Mouse (Mus musculus): ENCODE measurements around the gene Snrnp25.

Gene Snrnp25

DNA sequence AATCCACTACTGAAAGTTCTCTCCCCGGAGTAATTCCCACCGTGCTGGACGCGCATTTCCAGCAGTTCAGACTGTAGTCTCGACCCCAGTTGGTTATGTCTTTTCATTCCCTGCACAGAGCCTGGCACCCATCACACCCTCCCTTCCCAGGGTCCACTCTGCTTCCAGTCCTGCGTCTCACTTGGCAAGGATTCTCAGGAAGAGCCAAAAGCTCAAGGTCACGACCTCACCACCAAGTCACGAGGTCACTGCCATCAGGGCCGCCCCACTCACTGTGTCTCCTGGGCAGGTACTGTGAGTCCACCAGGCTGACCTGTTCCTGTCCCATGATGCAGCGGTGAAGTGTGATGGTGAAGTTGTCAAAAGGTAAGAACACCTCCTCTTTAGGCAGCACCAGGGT, 11.1 kb upstream of the Snrnp25 start:
- in situ Hi-C loops (cut with MboI, MseI): no loop called here

DNA sequence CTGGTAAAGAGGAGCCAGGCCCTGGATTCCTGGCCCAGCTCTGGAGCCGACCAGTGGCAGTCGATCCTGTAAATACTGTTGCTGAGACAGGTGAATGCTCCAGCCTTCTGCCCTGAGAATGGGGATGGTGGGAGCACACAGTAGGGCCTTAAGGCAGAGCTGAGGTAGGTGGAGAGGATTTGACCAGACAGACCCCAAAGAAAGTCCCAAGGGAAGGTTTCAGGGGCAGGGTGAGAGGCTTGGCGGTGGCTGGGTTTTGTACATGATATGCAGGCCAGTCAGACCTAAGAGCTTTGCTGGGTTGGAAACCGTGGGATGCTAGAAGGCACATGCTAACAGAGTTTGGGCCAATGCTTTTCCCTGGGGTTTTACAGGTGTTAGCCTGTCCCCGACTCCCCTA, 10.6 kb upstream of the Snrnp25 start:
- in situ Hi-C loops (cut with MboI, MseI): no loop called here

GRCm38 (mm10) chr11:32195867-32196540, 9.2 kb upstream of the Snrnp25 start:
- in situ Hi-C loops (cut with MboI, MseI): no loop called here

DNA sequence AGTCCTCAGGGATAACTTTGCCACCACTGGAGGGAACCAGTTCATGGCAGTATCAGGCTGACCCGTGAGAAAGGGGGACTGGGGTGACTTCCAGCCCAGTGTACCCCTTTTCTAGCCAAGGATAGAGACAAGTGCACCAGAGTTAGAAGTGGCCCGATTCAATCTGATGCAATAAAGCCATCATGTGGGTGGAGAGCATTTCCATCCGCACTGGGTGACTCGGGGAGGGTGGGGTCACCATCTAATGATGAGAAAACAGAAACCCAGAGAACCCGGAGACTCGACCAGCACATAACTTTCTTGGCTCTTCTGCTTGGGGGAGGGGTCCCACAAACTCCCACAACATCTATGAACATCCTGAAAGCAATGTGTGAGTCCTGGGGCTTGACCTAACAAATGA, 8.5 kb upstream of the Snrnp25 start:
- in situ Hi-C loops (cut with MboI, MseI): no loop called here

GRCm38 (mm10) chr11:32197766-32198165, 7.4 kb upstream of the Snrnp25 start:
- in situ Hi-C loops (cut with MboI, MseI): no loop called here

DNA sequence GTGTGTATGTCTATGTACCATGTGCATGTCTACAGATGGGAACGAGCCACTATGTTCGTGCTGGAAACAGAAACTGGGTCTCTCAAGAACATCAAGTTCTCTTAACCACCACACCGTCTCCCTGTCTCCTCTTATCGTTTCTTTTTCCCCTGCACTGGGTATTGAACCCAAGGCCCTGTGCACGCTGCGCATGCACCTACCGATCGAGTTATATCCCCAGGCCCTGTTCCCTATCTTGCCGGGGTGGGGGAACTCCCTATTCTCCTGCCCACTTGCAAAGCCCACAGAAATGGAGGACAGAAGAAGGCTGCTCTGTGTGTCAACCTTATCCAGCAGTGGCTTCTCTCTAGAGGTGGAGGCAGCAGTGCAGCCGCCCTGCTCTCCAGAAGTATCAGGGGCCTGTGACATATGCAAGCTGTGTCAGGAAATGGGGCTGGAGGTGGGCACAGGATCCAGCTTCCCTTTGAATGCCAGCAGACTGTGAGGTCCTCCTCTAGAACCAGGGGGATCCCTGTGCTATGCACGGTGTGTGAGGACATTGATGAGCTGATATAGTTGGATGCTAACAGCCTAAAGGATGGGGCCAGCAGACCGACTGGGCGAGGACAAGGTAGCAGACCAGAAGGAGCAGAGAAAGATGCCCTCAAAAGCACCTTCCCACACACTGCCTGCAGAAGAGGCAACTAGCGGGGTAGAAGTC, 6.8 kb upstream of the Snrnp25 start:
- in situ Hi-C loops (cut with MboI, MseI): no loop called here

DNA sequence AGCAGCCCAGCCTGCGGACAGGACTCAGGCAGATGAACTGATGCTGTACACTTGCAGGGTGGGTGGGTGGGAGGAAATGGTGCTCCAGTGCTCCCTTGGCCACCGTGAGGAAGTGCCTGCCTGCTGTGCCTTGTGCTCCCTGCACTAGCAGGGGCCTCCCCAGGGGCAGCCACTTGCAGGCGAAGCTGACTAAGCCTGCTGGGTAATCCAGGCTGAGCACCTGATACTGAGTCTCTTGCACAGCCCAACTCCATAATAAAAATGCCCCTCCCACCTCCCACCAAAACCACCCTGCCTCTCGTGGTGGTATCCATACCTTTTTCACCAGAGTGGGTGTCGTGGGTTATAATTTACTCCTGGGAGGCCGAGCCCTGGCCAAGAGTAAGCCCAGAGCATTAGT, 6.0 kb upstream of the Snrnp25 start:
- in situ Hi-C loops (cut with MboI, MseI): no loop called here

GRCm38 (mm10) chr11:32200075-32200601, 5.1 kb upstream of the Snrnp25 start, which contains the start of gene Il9r:
Gene Il9r, minus strand, starts transcription at chr11:32200279.
- in situ Hi-C loops (cut with MboI, MseI): loop anchor here (5.0 kb wide), 1 partner anchor 833 kb away; no protein-coding TSS in a partner anchor

- in situ Hi-C loops (cut with MboI, MseI): loop anchor here (5.0 kb wide), 1 partner anchor 834 kb away; no protein-coding TSS in a partner anchor
Measured at GRCm38 (mm10) chr11:32200992-32201391, 4.2 kb upstream of the Snrnp25 start.

DNA sequence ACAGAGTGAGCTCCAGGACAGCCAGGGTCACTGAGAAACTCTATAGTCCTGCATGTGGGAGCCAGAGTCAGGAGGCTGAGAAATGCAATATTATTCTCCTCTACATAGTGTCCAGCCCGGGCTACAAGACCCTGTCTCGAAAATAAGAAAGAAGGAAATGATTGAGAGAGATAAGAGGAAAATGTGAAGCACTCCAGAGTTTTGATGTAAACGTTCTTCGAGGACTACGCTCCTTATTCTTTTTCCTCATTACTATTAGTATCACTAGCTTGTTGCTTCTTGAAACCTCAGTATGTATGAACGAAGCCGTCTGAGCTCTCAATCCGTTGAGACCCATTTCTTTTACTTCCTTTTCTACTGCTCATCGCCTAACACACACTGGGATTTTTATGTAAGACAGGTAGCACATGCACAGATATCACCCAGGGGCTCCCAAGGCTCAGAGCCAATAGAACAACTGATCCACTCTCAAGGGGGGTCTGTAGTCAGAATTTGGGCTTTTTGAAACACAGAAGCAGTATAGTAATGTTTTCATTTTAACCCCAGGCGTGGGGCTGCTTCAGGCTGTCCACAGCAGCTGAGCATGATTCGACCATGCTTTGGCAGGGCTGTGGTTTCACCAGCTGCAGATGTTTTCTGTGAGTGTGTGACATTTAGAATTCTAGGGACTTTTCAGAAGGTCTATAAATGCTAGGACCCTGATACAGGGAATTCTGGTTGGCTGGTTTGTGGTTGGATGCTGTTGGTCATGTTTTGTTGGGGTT, 3.1 kb upstream of the Snrnp25 start:
- in situ Hi-C loops (cut with MboI, MseI): loop anchor here (5.0 kb wide), 1 partner anchor 835 kb away; no protein-coding TSS in a partner anchor

DNA sequence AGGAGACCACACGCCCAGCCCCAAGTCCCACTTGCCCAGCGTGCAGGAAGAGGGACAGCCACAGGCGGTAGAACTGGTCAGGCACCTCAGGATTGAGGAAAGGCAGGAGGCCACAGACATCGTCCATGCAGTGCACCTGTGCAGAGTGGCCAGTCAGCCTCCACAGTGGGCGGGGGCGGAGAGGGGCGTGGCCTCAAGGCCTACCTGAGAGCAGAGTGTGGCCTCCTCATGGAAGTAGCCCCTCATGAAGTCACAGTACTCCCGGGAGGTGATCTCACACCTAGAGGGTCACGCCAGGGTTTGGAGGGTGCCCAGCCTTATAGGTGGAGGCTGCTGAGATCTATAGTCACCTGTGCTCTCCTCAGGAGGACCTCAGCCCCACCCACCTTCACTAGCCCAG, 5.4 kb downstream of the Snrnp25 start:
- in situ Hi-C loops (cut with MboI, MseI): no loop called here

DNA sequence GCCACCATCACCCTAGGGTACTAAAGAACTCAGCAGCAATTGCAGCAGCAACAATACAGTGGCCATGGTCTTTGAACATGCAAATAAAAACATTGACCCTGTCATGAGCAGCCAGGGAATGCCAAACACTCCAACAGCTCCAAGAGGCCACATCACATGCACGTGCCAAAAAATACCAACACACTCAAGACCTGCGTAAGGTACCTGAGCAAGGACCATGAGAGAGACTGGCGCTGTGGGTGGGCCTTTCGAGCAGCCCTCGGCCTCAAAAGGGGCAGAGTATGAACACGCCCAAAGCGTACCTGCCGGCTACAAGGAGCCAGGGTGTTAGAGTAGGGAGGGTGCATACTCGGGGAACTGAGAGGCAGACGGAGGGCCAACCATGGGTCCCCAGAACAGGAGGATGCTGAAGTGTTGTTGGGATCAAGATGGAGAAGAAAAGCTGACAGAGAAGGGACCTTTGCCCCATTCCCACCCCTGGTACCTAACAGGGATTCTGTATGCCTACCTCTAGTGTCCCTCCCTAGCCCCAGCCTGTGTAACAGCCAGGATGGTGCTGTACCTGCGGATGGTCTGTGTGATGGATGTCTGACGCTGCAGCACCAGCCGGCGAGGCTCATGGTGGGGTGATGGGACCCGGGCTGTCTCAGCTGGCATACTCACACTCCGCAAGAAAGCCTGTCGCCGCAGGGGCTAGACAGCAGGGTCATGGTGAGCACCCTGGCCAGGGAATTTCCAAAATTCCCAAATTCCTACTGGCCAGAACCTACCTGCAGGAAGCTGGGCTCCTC, 10.4 kb downstream of the Snrnp25 start:
- in situ Hi-C loops (cut with MboI, MseI): no loop called here

GRCm38 (mm10) chr11:32216851-32217250, 11.6 kb downstream of the Snrnp25 start:
- in situ Hi-C loops (cut with MboI, MseI): no loop called here

DNA sequence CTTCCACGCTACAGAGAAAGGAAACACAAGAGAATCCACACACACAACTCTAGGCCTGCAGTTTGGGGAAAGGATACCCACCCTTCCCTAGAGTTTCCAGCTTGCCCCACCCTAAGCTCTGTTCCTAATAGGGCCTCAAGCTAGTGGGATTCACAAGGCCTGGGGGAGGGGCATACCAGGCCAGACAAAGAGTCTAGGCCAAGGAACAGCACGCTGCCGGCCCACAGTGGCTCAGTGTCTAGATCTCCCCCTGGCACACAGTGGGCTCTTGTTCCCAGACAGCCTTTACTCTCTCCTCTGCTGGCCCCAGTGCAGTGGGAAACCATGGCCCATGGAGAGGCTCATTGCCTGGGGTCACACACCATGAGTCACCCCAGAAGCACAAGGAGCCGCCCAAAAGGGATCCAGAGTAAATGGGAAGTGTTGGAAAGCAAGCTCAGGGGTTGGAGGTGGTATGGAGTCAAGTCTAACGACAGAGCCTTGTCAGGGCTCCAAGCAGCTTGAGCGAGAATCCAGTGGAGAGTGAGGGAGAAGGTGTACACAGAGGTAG, 13.4 kb downstream of the Snrnp25 start:
- in situ Hi-C loops (cut with MboI, MseI): no loop called here

DNA sequence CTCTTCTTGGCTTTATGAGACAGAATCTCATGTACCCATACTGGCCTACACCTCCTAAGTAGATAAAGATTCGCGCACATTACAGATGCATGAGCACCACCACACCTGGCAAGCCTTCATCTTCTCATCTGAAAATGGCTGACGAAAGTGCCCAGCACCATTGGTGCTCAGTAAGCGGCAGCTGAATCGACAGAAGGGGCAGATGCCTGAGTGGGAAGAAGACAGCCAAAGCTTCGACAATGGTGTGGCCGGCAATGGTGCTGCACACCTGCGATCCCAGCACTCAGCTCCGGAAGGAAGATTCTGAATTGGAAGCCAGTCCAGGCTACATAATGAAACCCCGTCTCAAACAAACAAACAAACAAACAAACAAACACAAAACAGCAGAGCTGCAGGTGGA, 14.1 kb downstream of the Snrnp25 start:
- in situ Hi-C loops (cut with MboI, MseI): no loop called here

- in situ Hi-C loops (cut with MboI, MseI): no loop called here
Measured at GRCm38 (mm10) chr11:32220607-32221224, 15.5 kb downstream of the Snrnp25 start.

GRCm38 (mm10) chr11:32221225-32221950, 16.2 kb downstream of the Snrnp25 start:
- in situ Hi-C loops (cut with MboI, MseI): no loop called here

DNA sequence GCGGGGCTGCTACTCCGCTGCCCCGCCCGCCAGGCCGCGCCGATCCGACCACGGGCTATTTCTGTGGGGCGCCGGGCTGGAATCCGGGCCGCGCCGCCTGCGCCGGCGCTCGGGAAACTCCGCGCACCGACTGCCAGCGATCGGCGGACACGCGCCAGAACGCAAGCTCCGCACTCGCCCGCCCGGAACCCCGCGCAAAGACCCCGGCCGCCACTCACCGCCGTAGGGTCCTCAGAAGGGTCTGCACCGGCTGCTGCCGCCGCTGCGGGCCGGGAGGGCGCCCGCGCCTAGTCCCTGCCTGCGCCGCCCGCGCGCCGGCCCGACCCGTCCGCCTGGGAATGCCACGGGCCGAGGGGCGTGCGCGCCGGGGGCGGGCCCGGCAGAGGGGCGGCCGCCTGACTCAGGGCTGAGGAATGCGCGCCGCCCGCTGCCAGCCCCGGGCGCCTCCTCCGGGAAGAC, 16.8 kb downstream of the Snrnp25 start, which contains the start of gene Rhbdf1:
TSS of gene Rhbdf1 (minus strand) at position 350 of the 459 bp plus-strand sequence.
- in situ Hi-C loops (cut with MboI, MseI): no loop called here

DNA sequence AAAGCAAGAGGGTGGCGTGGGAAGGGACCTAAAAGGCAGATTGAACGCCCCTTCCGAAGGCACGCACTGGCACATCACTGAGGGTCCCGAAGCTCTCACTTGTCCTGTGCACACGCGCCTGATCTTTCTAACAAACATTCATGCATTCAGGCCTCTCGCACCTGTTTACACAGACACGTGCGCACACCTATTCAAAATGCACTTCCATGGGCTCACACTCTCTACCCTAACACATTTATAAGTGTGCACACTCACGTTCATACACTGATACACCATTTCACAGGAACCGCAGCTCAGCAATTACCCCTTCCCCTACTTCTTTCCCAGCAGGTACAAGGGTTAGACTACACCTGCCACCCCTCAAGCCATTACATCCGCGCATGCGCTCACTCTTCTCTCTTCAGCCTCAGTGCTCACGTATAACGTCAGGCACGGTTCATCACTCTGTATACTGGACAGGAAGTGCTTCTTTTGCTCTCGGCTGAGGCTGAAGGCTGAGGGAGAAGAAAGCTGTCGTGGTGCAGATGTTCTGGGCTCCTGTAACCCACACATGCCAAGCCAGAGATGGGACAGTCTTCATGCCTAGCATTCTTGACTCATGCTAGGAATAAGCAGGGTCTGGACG, 17.5 kb downstream of the Snrnp25 start:
- in situ Hi-C loops (cut with MboI, MseI): no loop called here
